In the genomic region with DNA sequence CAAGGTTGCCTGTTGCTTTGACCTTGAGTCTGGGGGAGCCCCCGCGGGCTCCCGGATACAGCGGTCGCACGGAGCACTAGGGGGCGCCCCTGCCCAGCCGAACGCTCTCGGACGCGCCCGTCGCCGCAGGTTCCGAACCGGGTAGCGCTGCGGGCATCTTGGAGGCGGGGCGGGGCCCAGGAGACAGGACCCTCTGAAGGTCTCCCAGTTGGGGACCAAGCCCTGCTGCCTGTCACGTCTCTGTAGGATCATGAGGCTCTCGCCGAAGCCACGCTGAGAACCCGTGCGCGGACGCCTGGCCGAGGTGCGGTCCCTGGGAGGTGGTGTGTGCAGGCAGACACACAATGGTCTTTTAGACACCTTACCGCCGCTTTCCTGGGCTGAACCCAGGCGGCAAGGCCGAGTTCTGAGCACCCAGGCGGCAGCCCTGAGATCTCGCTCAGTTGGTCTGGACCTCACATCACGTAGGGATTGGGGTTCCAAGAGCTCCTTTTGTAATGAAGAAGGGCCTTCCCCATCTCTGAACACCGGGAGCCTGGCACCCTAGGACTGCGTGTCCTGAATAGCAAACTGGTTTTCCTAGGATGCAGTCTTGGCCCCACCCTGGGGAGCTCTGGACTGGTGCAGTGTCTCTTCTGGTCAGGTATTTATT, we compare ENCODE assay signal across 8 mouse cellular contexts.
DNase-seq lines count a peak whose midpoint lies in the region; ATAC-seq lines count a peak whose summit lies in the region.

No protein-coding gene starts in this region.

- peaks cover 12% of the 10 kb centered on the region; the same call in 1 of the 2 replicates for H3K4me1 ChIP-seq in forebrain, embryonic 11.5 days (replicated peaks; ENCODE audit: control insufficient read depth, insufficient read depth, low read length)
- peaks cover 52% of the 10 kb centered on the region for H3K4me1 ChIP-seq in heart, embryonic 15.5 days (replicated peaks)
- peaks cover 59% of the 10 kb centered on the region for H3K4me1 ChIP-seq in liver, embryonic 13.5 days (replicated peaks)
- H3K4me1 ChIP-seq in stomach, embryonic 16.5 days (ENCODE audit: control insufficient read depth, insufficient read depth, low read length) = peaks cover 17% of the 10 kb centered on the region

- peak overlapping the region; percentile 47 for H3K4me3 ChIP-seq in forebrain, embryonic 11.5 days (ENCODE audit: low read depth, low read length)
- peak overlapping the region; percentile 66 for H3K4me3 ChIP-seq in heart, embryonic 15.5 days
- peak overlapping the region; percentile 62 for H3K4me3 ChIP-seq in liver, embryonic 13.5 days (replicated peaks)
- H3K4me3 ChIP-seq in stomach, embryonic 16.5 days (replicated peaks; ENCODE audit: low read length) = peak overlapping the region; percentile 62

- 1% methylated on average over 40 of the region's 40 CpGs for WGBS in forebrain, embryonic 11.5 days
- WGBS in heart, embryonic 15.5 days = 1% methylated on average over 40 of the region's 40 CpGs
- WGBS in liver, embryonic 13.5 days (ENCODE audit: insufficient replicate concordance) = 2% methylated on average over 40 of the region's 40 CpGs
- 2% methylated on average over 40 of the region's 40 CpGs for WGBS in stomach, embryonic 16.5 days

- DNase-seq in CD8-positive naive resting alpha-beta T cell, adult 2 months (ENCODE audit: low read depth in 2 of 2, low spot score in 2 of 2) = peak; percentile 82 to 85
- peak; percentile 34 for DNase-seq in c-Kit-positive CD71-positive TER-119-negative erythroid progenitor cells, embryonic 14.5 days (ENCODE audit: low read depth)
- peak; percentile 93 for DNase-seq in forebrain, embryonic 11.5 days (ENCODE audit: low spot score)
- peak; percentile 87 for DNase-seq in kidney, postnatal 25 days
- peak; percentile 66 for DNase-seq in liver, embryonic 13.5 days
- peak; percentile 58 to 76 for DNase-seq in natural killer cell, adult 2 months (ENCODE audit: low spot score in 2 of 2)

- H3K27ac ChIP-seq in forebrain, embryonic 11.5 days (ENCODE audit: low read depth, low read length) = no peak overlapping the region
- H3K27ac ChIP-seq in heart, embryonic 15.5 days = peak overlapping the region; percentile 51
- H3K27ac ChIP-seq in liver, embryonic 13.5 days = no peak overlapping the region
- no peak overlapping the region for H3K27ac ChIP-seq in stomach, embryonic 16.5 days (ENCODE audit: low read length)

- H3K9me3 ChIP-seq in forebrain, embryonic 11.5 days (ENCODE audit: control insufficient read depth, low read length) = no peaks in the 10 kb centered on the region
- H3K9me3 ChIP-seq in heart, embryonic 15.5 days (replicated peaks) = no peaks in the 10 kb centered on the region
- H3K9me3 ChIP-seq in liver, embryonic 13.5 days (replicated peaks) = no peaks in the 10 kb centered on the region
- H3K9me3 ChIP-seq in stomach, embryonic 16.5 days (replicated peaks; ENCODE audit: control insufficient read depth, low read length) = no peaks in the 10 kb centered on the region

- peak overlapping the region; percentile 78 for H3K9ac ChIP-seq in forebrain, embryonic 11.5 days (ENCODE audit: low read length)
- peak overlapping the region; percentile 59 for H3K9ac ChIP-seq in heart, embryonic 15.5 days
- peak overlapping the region; percentile 69 for H3K9ac ChIP-seq in liver, embryonic 13.5 days
- peak overlapping the region; percentile 76 for H3K9ac ChIP-seq in stomach, embryonic 16.5 days (ENCODE audit: low read length)

- no peaks in the 10 kb centered on the region; the same call in 1 of the 2 replicates for H3K27me3 ChIP-seq in forebrain, embryonic 11.5 days (ENCODE audit: control insufficient read depth, insufficient read depth, low read length)
- H3K27me3 ChIP-seq in heart, embryonic 15.5 days = no peaks in the 10 kb centered on the region
- H3K27me3 ChIP-seq in liver, embryonic 13.5 days = peaks cover 32% of the 10 kb centered on the region
- no peaks in the 10 kb centered on the region for H3K27me3 ChIP-seq in stomach, embryonic 16.5 days (ENCODE audit: control insufficient read depth, insufficient read depth, low read length)

- ATAC-seq in forebrain, embryonic 11.5 days (replicated peaks; ENCODE audit: low FRiP score) = peak; percentile 78
- peak; percentile 77 for ATAC-seq in heart, embryonic 15.5 days (replicated peaks; ENCODE audit: insufficient number of reproducible peaks, insufficient read depth, low FRiP score, low read depth)
- no peak for ATAC-seq in liver, embryonic 13.5 days (ENCODE audit: low read depth)
- ATAC-seq in stomach, embryonic 16.5 days (ENCODE audit: insufficient read depth, low FRiP score) = peak; percentile 75; the same call in 1 of the 2 replicates

- no peaks in the 10 kb centered on the region for H3K36me3 ChIP-seq in forebrain, embryonic 11.5 days (ENCODE audit: control insufficient read depth, insufficient read depth, low read length)
- no peaks in the 10 kb centered on the region for H3K36me3 ChIP-seq in heart, embryonic 15.5 days
- H3K36me3 ChIP-seq in liver, embryonic 13.5 days = no peaks in the 10 kb centered on the region
- no peaks in the 10 kb centered on the region for H3K36me3 ChIP-seq in stomach, embryonic 16.5 days (ENCODE audit: control insufficient read depth, insufficient read depth, low read length)

- H3K4me2 ChIP-seq in forebrain, embryonic 11.5 days (ENCODE audit: low read depth, low read length, severe bottlenecking) = peak overlapping the region; percentile 78
- peak overlapping the region; percentile 86 for H3K4me2 ChIP-seq in heart, embryonic 15.5 days
- peak overlapping the region; percentile 85 for H3K4me2 ChIP-seq in liver, embryonic 13.5 days
- peak overlapping the region; percentile 92 for H3K4me2 ChIP-seq in stomach, embryonic 16.5 days (ENCODE audit: low read depth, low read length)

Comparison
In these comparisons a context has a peak if more than half of its experiments do, and no peak if none do; other contexts are left out.
1. DNase-seq: peak in every context shown above with its lines; median percentile 93 in forebrain, embryonic 11.5 days; 87 in kidney, postnatal 25 days; 84 in CD8-positive naive resting alpha-beta T cell, adult 2 months; 67 in natural killer cell, adult 2 months; 66 in liver, embryonic 13.5 days; 34 in c-Kit-positive CD71-positive TER-119-negative erythroid progenitor cells, embryonic 14.5 days.